Mouse (Mus musculus) small intestine, adult 10 weeks (tissue): ENCODE results near the gene Dnajc3. TPM values are rescaled to one million over a fixed set of nuclear protein-coding genes. Genes with fewer than 3 reads are reported as not detected.

Experiments used
- polyA plus RNA-seq: library from polyadenylated mRNA; stranded (reverse); fragments of 350-450 nt; fragmentation: Illumina TruSeq; extraction: RNeasy Lipid Tissue Mini Kit (QIAGEN cat#74804); gene quantifications from one replicate; pipeline ENCODE4 v1.2.3, GENCODE M21; 2014; ENCODE audit warnings: low replicate concordance

Gene Dnajc3
- 118 TPM for polyA plus RNA-seq

DNA sequence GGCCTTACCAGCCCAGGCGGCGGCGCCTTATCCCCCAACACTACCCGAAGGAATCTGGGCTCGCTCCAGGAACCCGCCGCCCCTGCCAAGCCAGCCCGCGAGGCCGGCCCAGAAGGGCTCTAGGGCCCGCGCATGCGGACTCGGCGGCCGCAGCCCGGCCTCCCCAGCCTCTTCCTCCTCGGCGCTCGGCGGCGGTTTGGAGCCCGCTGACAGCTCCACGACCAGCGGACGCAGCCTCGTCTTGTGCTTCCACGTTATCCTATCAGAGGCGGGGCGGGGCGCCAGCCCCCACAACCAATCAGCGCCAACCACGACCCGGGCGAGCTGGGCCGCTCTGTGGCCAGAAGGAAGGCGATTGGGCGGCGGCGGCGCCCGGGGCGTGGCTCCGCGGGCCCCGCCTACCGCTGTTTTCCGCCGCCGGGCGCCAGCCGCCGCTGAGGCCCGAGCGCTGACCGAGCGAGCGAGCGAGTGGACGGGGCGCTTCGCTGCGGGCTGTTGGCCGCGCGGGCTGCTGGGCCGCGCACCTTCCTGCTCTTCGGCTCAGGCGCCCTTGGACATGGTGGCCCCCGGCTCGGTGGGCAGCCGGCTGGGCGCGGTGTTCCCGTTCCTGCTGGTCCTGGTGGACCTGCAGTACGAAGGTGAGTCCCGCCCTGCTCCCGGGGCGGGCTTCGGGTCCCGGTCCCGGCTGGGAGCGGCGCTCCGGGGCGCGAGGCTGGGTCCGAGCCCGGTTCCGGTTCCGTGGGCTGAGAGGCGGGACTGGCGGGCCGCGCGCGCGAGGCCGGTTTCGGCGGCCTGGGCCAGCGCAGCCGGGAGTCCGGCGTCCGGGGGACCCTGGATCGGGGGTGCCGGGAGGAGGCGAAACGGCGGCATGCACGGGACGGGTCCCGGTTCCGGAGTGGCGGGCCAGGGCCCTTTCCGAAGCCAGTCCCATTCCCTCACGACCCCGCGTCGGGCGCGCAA, at the start of gene Dnajc3:
Dnajc3 (plus strand) TSS at position 444 of the 960 bp plus-strand sequence.

GRCm38 (mm10) chr14:118924673-118925615, 12.8 kb upstream of the Dnajc3 start, which contains the start of gene Dzip1:
Dzip1 (minus strand) TSS chr14:118925460.

Other genes with a start within 250 kb of the Dnajc3 start
- 1.7 TPM for gene Abcc4, start 231.8 kb upstream of the Dnajc3 start, polyA plus RNA-seq
- gene Cldn10, start 150.1 kb upstream of the Dnajc3 start, polyA plus RNA-seq: 2.5 TPM
- gene Dzip1, start 12.5 kb upstream of the Dnajc3 start, polyA plus RNA-seq: 3.2 TPM
- 2.6 TPM for gene Uggt2, start 161.5 kb downstream of the Dnajc3 start, polyA plus RNA-seq
- gene Hs6st3, start 200.4 kb downstream of the Dnajc3 start, polyA plus RNA-seq: not detected